Mouse (Mus musculus): ENCODE measurements around the gene Kndc1.

DNA sequence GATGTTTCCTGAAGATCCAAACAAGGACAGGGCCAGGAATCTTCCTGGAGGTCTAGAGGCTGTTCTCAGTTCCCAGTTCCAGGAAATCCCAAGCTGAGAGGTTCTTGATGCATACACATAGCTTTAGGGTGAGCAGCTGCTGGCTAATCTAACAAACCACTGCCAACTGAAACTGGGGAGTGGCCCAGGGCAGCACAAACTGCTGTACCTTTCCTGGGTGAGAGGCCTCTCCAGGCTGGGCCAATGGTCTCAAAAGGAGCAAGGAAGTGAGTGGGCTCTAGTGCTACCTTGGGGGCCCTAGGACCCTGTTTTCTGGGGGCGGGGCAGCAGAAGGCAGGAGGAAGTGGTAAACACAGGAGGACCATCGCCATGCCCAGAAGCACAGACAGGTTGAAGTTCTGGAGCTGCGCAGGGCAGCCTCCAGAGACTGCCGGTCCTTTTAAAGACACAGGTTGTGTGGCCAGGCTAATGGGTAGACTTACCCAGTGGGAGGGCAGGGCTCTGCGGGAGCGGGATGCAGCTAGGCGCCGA lies 96.4 kb downstream of the Kndc1 start:
- no peak for TF ChIP-seq CTCF (IDR thresholded peaks at IDR 0.05; ENCODE audit: low read depth)
- no peak for TF ChIP-seq EP300 (IDR thresholded peaks at IDR 0.05; ENCODE audit: low read depth)

Data from liver, embryonic 14.5 days (tissue).